Mouse (Mus musculus): ENCODE data around the gene Wdr75. TPM values are rescaled to one million over a fixed set of nuclear protein-coding genes. Genes with fewer than 3 reads are reported as not detected.

The Wdr75 gene
- 10 to 100 TPM; 15.0 to 20.8 TPM for total RNA-seq (2021)
- long read RNA-seq, experiment 1, transcript Wdr75-201 (21 exons, 2,953 nt) = major isoform, 17 of 19 reads
- long read RNA-seq, experiment 1, partial matches to known transcripts = 1 of 19 reads
- long read RNA-seq, experiment 1, other reads (novel, unspliced or antisense) = 1 of 19 reads
- long read RNA-seq, experiment 2, transcript Wdr75-201 (21 exons, 2,953 nt) = major isoform, 22 of 24 reads
- long read RNA-seq, experiment 2, partial matches to known transcripts = 1 of 24 reads
- long read RNA-seq, experiment 2, other reads (novel, unspliced or antisense) = 1 of 24 reads

DNA sequence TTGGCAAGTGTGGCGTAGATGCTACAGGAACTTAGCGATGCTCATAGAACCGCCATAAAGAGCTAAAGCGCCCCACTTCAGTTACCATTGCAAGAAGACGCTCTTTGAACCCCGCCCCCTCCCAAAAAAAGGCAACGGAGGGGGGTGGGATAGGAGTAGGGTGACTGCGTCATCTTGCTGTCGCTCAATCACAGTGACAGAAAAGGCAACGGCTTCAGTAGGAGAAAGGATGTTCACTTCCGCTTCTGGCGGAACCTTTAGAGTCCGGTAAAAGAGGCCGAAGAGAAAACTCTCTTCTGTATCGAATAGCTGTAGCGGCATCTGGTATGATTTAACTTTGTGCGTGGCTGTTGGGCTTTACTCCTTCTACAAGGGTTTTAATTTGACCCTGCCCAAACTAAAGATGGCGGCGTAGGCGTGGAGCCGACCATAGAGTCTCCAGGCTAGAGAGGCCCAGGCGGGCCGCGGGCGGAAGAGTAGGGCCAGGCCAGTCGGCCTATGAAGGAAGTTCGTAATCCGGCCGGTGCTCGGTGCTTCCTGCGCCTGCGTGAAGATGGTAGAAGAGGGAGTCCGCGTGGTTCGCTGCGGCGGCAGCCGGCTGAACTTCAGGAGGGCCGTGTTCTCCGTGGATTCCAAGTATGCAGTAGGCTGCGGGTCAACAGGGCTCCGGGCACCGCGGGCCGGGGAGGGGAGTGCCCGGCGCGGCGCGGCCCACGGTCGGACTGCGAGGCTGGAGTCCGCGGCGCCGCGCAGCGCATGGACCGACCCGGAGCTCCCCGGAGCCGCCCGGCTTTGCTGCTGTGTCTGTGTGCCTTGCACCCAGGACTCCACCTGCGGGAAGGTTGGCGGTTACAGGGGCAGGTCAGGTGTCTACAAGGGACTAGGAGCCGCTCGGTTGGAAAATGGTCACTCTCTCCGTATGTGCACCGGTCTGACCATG is at the start of gene Wdr75:
TSS of gene Wdr75 (plus strand) at position 198 of the 940 bp plus-strand sequence.
- peak; percentile 95 to 97 for DNase-seq
- intact Hi-C loops (cut with DNase I) = no loop called here

DNA sequence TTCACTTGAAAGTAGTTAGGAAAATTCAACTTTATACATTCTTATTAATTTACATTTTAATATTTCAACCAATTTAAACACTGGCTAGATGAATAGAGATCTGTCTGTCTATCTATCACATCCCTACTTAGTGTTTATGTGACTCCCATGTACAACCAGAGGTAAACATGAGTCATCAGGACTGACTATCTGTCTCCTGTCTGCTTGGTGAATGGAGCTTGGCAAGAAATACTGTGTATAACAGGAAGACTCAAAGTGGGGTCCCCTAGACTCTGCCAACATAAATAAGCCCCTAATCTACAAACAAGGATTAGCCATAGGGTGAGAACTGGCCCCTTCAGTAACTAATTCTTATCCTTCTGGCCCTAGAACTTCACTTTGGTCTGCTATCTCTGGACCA is 39.1 kb upstream of the Wdr75 start:
- DNase-seq = no peak
- intact Hi-C loops (cut with DNase I) = no loop called here

DNA sequence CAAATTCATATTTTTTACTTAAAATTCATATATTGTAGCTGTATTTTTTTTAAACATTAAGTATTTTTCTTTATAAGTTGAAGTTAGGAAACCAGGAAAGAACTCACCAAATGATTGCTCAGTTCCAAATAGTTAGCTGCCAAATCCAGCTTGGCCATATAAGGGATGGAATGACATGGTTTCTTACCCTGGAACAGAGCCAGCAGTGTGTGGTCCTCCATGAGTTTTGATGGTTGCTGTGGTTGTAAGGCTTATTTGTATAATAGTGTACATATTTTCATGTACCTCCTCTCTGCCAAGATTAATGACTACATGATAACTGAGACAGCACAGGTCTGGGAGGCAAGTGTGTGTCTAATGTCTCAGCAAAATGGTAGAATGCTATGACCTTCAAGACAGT is 38.3 kb upstream of the Wdr75 start:
- intact Hi-C loops (cut with DNase I) = no loop called here
- DNase-seq = peak in 1 of 2 experiments; percentile 26

DNA sequence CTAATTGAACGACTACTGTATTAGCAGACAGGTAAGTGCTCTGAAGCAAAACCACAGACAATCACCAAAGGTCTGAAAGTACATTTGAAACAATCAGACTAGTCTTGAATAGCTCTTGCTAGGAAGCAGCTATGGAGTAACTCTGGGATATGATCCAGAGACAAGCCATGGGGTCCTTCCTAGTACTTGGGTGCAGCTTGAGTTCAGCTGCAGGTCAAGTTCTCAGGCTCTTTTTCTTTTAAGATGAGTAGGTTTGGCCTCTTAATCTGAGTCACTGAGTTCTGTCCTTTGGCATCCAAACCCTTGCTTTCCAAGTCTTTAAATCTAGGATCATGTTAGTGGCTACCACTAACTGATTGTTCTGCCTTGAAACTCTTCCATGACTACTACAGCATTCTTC is 37.0 kb upstream of the Wdr75 start:
- intact Hi-C loops (cut with DNase I) = no loop called here
- no peak for DNase-seq

DNA sequence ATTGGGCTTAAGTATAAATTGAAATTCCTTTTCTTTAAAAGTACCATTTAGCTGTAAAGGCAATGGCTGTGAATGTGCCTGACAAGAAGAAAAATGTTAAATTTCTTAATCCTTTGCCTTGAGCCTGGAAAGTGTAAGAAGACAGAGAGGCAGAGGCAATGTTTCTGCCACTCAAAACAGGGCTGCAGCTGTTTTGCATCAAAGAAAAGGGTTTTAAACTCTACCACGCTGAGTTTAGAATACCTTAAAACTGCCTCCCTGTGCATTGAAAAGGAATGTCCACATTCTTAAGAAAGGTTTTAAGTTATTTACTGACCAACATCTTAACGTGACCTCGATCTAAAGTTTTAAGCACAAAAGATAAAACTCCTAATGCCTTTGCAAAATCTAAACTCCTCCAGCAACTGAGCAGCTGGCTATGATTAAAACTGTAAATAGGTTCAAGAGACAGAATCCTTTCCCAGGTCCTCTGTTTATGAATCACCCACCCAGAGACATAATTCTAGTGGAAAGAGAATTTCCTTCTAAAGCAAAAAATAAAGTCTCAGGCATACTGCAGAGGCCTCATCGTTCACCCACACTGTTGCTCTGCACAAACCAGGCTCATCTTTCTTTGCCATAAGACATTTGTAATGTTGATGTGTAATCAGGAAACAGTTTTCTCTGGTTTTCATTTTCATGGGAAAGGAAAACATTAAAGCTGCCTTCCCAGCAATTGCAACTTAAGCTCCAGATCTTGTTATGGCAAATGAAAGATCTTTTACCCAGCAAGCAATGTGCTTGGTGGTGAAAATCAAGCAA is 34.1 kb upstream of the Wdr75 start:
- no peak for DNase-seq
- intact Hi-C loops (cut with DNase I) = loop anchor here (10.0 kb wide), 1 partner anchor 426 kb away; no protein-coding TSS in a partner anchor

DNA sequence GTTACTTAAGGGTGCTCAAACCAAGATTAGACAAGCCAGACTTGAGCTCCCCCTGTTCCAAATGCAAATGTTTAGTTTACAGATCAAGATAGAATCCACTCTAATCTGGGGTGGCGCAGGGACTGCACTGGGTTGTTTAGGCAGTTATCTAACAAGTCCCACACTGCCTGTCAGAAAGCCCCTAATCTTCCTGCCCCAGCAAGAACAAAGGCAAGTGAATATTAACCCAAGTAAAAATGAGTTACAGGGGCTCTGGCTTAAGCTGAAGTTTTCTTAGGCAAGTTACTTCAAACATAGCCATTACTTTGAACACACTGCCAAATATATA is 33.5 kb upstream of the Wdr75 start:
- intact Hi-C loops (cut with DNase I) = loop anchor here (10.0 kb wide), 1 partner anchor 427 kb away; no protein-coding TSS in a partner anchor

DNA sequence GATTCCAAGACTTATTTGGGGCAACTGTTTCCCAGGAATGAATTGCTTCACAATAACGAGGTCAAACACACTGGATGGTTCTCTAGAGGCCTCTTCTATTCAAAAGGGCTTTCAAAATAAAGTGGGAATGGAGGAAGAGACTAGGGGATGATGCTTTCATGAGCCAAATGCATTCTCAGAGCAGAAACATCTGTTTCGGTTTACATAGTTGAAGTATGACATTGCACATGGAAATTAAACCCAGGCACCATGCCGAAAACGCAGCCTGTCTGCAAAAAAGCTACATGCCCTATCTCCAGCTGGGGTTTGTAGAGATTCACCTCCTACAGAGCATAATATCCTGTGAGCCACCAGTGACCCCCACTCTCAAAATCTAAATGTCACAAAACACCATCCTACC is 29.3 kb upstream of the Wdr75 start:
- peak; percentile 62 to 66 for DNase-seq
- intact Hi-C loops (cut with DNase I) = loop anchor here (5.0 to 10.0 kb wide), 4 partner anchors 333 to 1538 kb away; no protein-coding TSS in a partner anchor

More for the DNA sequence above, 33.5 kb upstream of the Wdr75 start:
- no peak for DNase-seq

DNA sequence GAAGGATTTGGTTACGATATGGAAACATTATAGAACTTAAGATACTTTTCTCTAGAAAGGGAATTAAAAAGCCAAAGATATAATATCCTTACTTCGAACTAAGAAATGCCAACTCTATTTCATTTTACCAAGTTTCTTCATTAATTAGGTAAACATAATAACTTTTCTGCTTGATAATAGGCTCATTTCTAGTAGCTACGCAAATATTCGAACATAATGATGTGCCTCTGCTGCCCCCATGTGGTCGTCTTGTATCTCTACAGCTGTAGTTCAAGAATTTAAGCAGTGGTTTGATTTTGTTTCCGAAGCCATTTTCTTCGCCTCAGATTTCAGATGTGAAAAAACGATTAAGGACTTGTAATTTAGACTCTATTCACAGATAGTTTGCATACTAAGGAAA is 28.8 kb upstream of the Wdr75 start:
- intact Hi-C loops (cut with DNase I) = loop anchor here (5.0 to 10.0 kb wide), 4 partner anchors 334 to 1539 kb away; no protein-coding TSS in a partner anchor
- peak; percentile 79 to 84 for DNase-seq

DNA sequence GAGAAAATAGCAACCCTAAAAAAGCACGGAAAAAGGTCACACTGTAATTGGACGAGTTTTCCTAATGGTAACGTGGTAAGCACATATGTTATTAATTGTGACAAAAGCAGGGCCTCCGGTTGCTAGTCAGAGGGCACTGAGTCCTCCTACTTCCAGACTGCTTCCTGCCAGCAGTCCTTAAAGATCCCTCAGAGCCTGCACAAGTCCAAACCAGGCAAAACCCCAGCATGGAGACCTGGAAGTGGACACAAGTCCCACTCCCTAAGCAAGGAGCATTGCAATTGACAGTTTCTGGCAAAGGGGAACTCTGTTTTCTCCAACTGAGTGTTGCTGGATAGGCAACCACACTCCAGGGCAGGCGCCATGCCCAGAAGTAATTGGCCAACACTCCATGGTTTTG is 27.4 kb upstream of the Wdr75 start:
- DNase-seq = peak; percentile 34 to 39
- intact Hi-C loops (cut with DNase I) = loop anchor here (5.0 to 10.0 kb wide), 4 partner anchors 335 to 1540 kb away; no protein-coding TSS in a partner anchor

DNA sequence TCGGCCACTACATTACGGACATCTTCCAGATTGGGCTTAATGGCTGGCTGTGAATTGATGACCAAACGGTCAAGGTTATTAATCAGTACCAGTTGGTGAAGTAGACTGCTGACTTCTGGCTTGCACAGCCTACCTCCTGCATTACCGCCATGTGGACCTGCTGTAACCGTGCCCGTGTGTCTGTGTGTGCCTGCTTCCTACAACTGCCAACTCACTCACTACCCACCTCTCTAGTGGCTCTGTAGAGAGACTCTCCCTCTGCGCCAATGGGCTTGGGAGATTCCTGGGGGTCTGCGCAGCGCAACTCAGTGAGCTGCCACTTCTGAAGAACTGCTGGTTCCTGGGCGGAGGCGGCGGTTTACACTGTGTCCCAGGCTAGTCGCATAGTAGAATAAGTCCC is 25.6 kb upstream of the Wdr75 start:
- intact Hi-C loops (cut with DNase I) = loop anchor here (5.0 to 10.0 kb wide), 4 partner anchors 337 to 1542 kb away; no protein-coding TSS in a partner anchor
- no peak for DNase-seq

DNA sequence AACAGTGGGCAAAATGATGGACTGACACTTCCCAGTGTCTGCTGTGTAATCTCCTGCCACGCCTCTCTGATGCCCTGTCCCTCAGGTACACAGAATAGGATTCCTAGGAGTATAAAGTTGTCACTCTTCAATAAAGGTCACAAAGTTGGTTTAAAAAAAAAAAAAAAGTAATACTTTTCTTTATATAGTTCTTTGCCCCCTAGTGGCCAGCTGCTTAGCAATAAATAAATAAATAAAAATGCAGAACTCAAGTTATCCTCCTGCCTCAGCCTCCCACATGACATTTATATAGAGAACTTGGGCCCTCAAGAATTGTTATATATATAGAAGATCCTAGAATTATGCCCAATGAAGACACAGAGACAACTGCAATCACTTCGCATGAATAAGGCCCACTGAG is 24.9 kb upstream of the Wdr75 start:
- no peak for DNase-seq

DNA sequence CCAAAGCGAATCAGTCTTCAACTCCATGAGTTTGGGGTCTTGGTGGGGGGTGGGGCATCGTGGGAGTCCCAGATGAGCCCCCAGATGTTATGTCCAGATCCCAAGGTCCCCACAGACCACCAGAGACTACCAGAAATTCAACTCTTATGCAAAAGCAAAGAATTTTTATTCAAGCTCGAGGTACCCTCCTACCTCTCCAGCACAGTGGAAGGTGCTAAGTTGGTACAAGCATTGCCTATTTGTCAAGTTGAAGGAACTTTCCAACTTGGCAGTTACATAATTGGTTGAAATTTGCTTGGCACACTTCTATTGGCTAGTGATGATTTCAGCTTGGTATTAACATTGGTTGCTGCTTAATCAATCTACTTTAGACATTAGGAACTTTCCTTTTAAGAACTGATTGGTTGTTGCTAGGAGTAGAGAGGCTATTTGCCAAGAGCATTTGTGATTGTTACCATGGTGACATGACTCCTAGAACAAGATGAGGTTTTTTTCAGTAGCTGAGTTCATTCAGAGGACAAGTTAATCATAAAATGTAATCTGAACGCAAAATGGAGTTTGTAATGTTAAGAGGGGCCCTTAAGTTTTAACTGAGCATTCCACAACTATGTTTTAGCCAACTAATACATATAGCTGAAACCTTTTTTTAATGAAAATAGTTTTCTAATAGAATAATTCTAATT is 14.2 kb upstream of the Wdr75 start:
- no peak for DNase-seq
- intact Hi-C loops (cut with DNase I) = no loop called here

More for the DNA sequence above, 24.9 kb upstream of the Wdr75 start:
- intact Hi-C loops (cut with DNase I) = no loop called here

DNA sequence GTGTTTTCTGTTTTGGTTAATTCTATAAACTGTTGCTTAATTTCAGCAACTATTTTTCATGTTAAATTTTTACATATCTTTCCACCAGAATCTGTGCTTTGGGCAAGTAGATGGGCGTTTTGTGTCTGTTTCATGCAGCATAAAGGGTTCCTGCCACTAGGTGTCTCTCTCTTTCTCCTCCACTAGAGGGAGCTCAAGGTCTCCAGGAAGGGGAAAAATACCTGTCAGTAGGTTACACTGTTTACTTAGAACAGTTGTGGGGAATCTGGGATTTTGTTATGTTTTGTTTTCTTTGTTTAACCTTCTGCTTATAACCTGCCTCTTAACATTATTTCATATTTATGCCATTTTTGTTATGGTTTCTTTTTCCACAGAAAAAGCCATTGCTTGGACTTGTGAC is 21.9 kb downstream of the Wdr75 start:
- intact Hi-C loops (cut with DNase I) = loop anchor here (2.0 kb wide), 1 partner anchor 206 kb away; no protein-coding TSS in a partner anchor
- peak; percentile 4 to 51 for DNase-seq

DNA sequence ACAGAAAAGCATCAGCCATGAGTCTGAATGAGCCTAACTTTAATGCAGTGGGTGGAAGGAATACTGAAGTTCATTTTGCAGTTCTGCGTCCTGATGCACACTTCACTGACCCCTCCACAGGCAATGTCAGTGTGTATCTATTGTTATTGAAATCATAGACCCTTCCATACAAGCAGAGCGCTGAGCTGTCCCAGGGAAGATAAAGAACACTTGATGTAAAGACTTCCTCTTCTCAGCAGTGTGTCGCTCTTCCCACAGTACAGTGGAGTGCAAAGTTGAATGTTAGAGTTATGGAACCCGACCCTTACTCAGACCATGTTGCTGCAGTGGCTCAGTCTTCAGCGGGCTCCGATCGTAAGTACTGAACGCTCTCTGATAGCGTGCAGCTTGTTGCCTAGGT is 23.6 kb downstream of the Wdr75 start:
- DNase-seq = no peak
- intact Hi-C loops (cut with DNase I) = no loop called here

DNA sequence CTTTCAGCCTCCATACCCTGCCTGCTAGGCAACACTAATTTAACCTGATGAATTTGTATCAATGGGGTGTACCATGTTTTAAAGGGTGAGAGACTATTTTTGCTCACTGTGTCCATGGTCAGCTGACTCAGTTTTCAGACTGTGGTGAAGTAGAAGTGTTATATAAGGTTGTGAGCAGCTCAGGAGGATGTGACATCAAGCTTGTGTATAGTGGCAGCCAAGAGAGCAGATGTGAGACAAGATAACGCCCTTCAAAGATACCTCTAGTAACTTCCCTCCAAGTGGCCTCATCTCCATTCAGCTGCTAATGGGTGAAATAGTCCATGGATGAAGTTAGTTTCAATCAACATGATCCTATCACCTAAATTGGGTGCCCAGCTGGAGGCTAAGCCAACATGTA is 29.5 kb downstream of the Wdr75 start:
- intact Hi-C loops (cut with DNase I) = loop anchor here (2.0 kb wide), 1 partner anchor 106 kb away; no protein-coding TSS in a partner anchor
- DNase-seq = no peak

DNA sequence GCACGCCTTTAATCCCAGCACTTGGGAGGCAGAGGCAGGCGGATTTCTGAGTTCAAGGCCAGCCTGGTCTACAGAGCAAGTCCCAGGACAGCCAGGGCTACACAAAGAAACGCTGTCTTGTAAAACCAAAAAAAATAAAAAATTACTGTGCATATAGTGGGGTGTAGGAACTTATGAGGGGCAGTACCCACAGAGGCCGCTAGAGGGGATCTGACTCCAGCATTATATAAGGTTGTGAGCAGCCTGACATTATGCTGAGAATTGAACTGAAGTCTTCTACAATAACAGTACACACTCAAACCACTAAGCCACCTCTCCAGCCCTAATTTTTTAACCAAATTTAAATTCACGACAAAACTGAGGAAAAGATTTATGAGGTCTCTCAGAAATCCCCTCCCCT is 30.2 kb downstream of the Wdr75 start:
- intact Hi-C loops (cut with DNase I) = loop anchor here (1.0 to 5.0 kb wide), 3 partner anchors 37 to 193 kb away; no protein-coding TSS in a partner anchor
- peak; percentile 66 to 81 for DNase-seq

DNA sequence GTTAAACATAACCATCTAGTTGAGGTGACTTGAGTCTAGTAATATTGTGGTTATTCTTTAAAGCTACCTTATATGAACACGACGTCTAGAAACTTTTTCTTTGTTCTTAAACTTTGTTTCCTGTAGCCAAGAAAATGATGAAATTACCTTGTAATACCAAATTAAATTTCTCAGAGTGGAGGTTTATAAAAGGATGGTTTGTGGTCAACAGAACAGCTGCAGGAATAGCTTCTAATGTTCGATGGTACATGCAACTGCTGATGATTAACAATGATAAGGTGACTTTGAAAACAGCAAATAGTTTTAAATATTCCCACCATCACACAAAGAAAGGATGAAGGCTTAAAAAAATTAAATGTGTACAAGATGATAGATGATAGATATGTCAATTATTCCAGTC is 30.7 kb downstream of the Wdr75 start:
- no peak for DNase-seq
- intact Hi-C loops (cut with DNase I) = loop anchor here (1.0 to 5.0 kb wide), 3 partner anchors 37 to 193 kb away; no protein-coding TSS in a partner anchor

DNA sequence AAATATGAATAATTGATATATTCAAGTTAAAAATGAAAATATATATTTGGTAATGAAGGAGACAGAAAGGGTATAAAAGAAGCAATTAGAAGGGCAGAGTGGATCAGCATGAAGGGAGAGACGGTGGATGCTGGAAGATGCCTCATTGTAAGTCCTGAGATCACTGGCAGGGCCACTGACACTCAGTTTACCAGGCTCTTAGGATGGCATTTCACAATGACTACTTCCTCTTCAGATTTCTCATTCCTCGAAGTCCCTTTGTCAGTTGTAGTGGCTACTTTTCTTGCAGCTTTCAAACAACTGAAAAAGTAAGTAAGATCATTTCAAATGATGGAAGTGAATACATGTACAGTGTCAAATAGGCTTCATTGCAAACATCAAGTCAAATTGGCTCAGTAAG is 31.2 kb downstream of the Wdr75 start:
- no peak for DNase-seq

DNA sequence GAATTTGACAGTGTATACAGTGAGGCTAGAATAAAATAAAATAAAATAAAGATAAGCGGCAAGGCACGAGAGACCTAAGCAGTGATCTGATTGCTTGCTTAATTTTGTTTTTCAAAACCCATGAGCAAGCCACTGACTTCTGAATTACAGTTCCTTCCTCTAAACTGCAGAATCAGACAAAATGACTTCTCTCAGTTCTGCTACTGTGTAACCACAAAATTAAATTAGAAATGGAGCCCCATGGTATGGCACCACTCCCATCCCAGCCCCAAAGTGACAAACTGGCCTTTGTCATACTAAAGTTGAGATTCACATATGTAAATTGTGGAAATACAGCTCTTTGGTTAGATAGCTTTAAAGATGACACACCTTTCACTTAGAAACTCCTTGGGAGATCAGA is 31.8 kb downstream of the Wdr75 start:
- intact Hi-C loops (cut with DNase I) = loop anchor here (5.0 kb wide), 1 partner anchor 36 kb away; no protein-coding TSS in a partner anchor

More for the DNA sequence above, 31.2 kb downstream of the Wdr75 start:
- intact Hi-C loops (cut with DNase I) = loop anchor here (5.0 kb wide), 1 partner anchor 36 kb away; no protein-coding TSS in a partner anchor

More for the DNA sequence above, 31.8 kb downstream of the Wdr75 start:
- no peak for DNase-seq
